Mouse (Mus musculus): ENCODE data around the gene Cfap46. TPM values are rescaled to one million over a fixed set of nuclear protein-coding genes. Genes with fewer than 3 reads are reported as not detected.

Cfap46 gene
- 0.30 TPM for total RNA-seq (2023)

GRCm38 (mm10) chr7:139683706-139684552, at the start of gene Cfap46:
Gene Cfap46, minus strand, starts transcription at chr7:139683817.

DNA sequence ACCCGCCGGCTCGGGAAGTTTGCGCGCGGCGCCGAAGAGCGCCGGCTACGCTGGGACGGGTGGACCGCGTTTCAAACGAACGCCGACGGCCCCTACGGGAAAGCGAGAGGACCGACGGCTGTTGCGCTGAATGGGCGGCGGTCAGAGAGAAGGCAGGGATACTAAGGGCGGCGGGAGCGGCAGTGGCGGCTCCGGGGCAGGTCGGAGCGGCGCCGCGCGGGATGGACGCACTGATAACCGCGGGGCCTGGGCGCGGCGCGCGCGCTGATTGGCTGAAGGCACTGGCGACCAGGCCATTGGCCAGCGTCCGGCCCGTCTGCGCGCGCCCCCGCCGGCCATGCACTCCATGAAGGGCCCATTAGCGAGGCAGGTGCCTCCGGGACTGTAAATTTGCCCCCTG, 101.0 kb downstream of the Cfap46 start, which contains the start of gene Nkx6-2:
Nkx6-2 (minus strand) TSS at position 203 of the 400 bp plus-strand sequence.

Other genes with a start within 250 kb of the Cfap46 start
- not detected for gene Nkx6-2, start 101.0 kb downstream of the Cfap46 start, total RNA-seq (2023)
- gene Adgra1, start 150.4 kb upstream of the Cfap46 start, total RNA-seq (2023): not detected
- gene Kndc1, start 210.9 kb upstream of the Cfap46 start, total RNA-seq (2023): not detected